Mouse (Mus musculus) limb, embryonic 14.5 days (tissue): ENCODE results near the gene Tesk1. TPM values are rescaled to one million over a fixed set of nuclear protein-coding genes. Genes with fewer than 3 reads are reported as not detected.

Experiments
- ATAC-seq: fragments of 200-750 bp; cut with Nextera tagmentation; 2 replicates; pipeline ENCODE4 v1.8.0; 2017; ENCODE audit warnings: low read depth, moderate number of reproducible peaks, moderate TSS enrichment; ENCODE audit not compliant: low FRiP score
- DNase-seq: peaks from one replicate; pipeline ENCODE4 v3.0.0-alpha.2; 2015; ENCODE audit warnings: low spot score
- H3K27ac ChIP-seq: fragments of 300-500 bp; sonication (generic); replicated peaks from 2 replicates; pipeline ENCODE4 v1.5.1; 2014; ENCODE audit warnings: low read depth, mild to moderate bottlenecking, low read length, moderate library complexity, mixed read lengths
- H3K27me3 ChIP-seq: fragments of 300-500 bp; sonication (generic); 2 replicates; pipeline ENCODE4 v1.6.1; 2014; ENCODE audit warnings: low read length, mixed read lengths; ENCODE audit not compliant: control insufficient read depth, insufficient read depth
- H3K36me3 ChIP-seq: fragments of 300-500 bp; sonication (generic); 2 replicates; pipeline ENCODE4 v1.6.1; 2014; ENCODE audit warnings: mild to moderate bottlenecking, low read length, moderate library complexity, mixed read lengths; ENCODE audit not compliant: control insufficient read depth, insufficient read depth
- H3K4me1 ChIP-seq: fragments of 300-500 bp; sonication (generic); 2 replicates; pipeline ENCODE4 v1.6.1; 2014; ENCODE audit warnings: antibody characterized with exemption, low read length, mixed read lengths; ENCODE audit not compliant: control insufficient read depth, insufficient read depth
- H3K4me2 ChIP-seq: fragments of 300-500 bp; sonication (generic); replicated peaks from 2 replicates; pipeline ENCODE4 v1.6.1; 2014; ENCODE audit warnings: low read depth, mild to moderate bottlenecking, low read length, moderate library complexity; ENCODE audit not compliant: severe bottlenecking
- H3K4me3 ChIP-seq: fragments of 300-500 bp; sonication (generic); replicated peaks from 2 replicates; pipeline ENCODE4 v1.5.1; 2014; ENCODE audit warnings: low read length
- H3K9ac ChIP-seq: fragments of 300-500 bp; sonication (generic); 2 replicates; pipeline ENCODE4 v1.6.1; 2014; ENCODE audit warnings: mild to moderate bottlenecking, low read depth, low read length, moderate library complexity; ENCODE audit not compliant: severe bottlenecking
- H3K9me3 ChIP-seq: fragments of 300-500 bp; sonication (generic); 2 replicates; pipeline ENCODE4 v1.6.1; 2016; ENCODE audit warnings: low read length; ENCODE audit not compliant: control insufficient read depth
- POLR2A ChIP-seq: fragments of 200-500 bp; IDR thresholded peaks from 2 replicates; pipeline ENCODE4 v1.8.0; 2012; ENCODE audit warnings: inconsistent platforms, mild to moderate bottlenecking, moderate library complexity, borderline replicate concordance; ENCODE audit not compliant: insufficient read depth, insufficient read length; ENCODE audit errors: extremely low read depth
- WGBS: fragments of 180-500 bp; shearing (Covaris S2); extraction: QIAGEN DNeasy Blood & Tissue Kit; methylation state at CpG from one replicate; pipeline ENCODE4 v1.1.7; 2014; 5-methylcytosine and 5-hydroxymethylcytosine counted together
- polyA plus RNA-seq, 2 experiments: library from polyadenylated mRNA; depleted of rRNA in 1 of 2; stranded (reverse) in 1 of 2; unstranded in 1 of 2; fragments of >200 nt; fragmentation: Nextera tagmentation in 1 of 2; extraction: Ambion mirVana in 1 of 2; gene quantifications; 2 replicates each; pipeline versions ENCODE4 v1.2.1 to v1.2.3; 2012 to 2014

Gene Tesk1
- polyA plus RNA-seq, 2 experiments: 15.8 to 47.4 TPM

GRCm38 (mm10) chr4:43419801-43420281 is 21.9 kb upstream of the Tesk1 start:
- Histone ChIP-seq H3K36me3 (peaks cover 70% of the 10 kb centered on the region), H3K9me3 (no peaks in the 10 kb centered on the region), H3K4me1 (no peaks in the 10 kb centered on the region), H3K4me3 (no peak overlapping the region), H3K4me2 (no peak overlapping the region), H3K27ac (no peak overlapping the region), H3K27me3 (peaks cover 5% of the 10 kb centered on the region; the same call in 1 of the 2 replicates), H3K9ac (no peak overlapping the region)
- no peak for TF ChIP-seq POLR2A
- DNase-seq (no peak), ATAC-seq (no peak)
- 51% methylated on average over 9 of the region's 9 CpGs for WGBS

GRCm38 (mm10) chr4:43420305-43420704 is 21.4 kb upstream of the Tesk1 start:
- no peak overlapping the region for H3K9ac ChIP-seq
- no peak overlapping the region for H3K27ac ChIP-seq
- 0 out of 2 replicates have a peak, but pooled peaks have one; percentile 36 for ATAC-seq
- H3K4me3 ChIP-seq: no peak overlapping the region
- DNase-seq: peak; percentile 92
- no peak overlapping the region for H3K4me2 ChIP-seq
- no peaks in the 10 kb centered on the region for H3K4me1 ChIP-seq
- H3K9me3 ChIP-seq: no peaks in the 10 kb centered on the region
- H3K27me3 ChIP-seq: peaks cover 9% of the 10 kb centered on the region
- 4% methylated on average over 6 of the region's 6 CpGs for WGBS
- no peak for TF ChIP-seq POLR2A
- peaks cover 70% of the 10 kb centered on the region for H3K36me3 ChIP-seq

GRCm38 (mm10) chr4:43421632-43422240 is 20.0 kb upstream of the Tesk1 start:
- no peak for TF ChIP-seq POLR2A
- Histone ChIP-seq H3K9ac (no peak overlapping the region), H3K36me3 (peaks cover 71% of the 10 kb centered on the region), H3K4me3 (no peak overlapping the region), H3K27ac (no peak overlapping the region), H3K9me3 (no peaks in the 10 kb centered on the region), H3K4me1 (peaks cover 4% of the 10 kb centered on the region; the same call in 1 of the 2 replicates), H3K4me2 (no peak overlapping the region), H3K27me3 (peaks cover 22% of the 10 kb centered on the region)
- ATAC-seq: no peak
- no peak for DNase-seq
- 75% methylated on average over 28 of the region's 28 CpGs for WGBS

GRCm38 (mm10) chr4:43423267-43423934 is 18.3 kb upstream of the Tesk1 start:
- H3K36me3 ChIP-seq: peaks cover 69% of the 10 kb centered on the region
- H3K27ac ChIP-seq: no peak overlapping the region
- no peak overlapping the region for H3K4me3 ChIP-seq
- H3K9ac ChIP-seq: no peak overlapping the region
- no peak for TF ChIP-seq POLR2A
- no peak for DNase-seq
- H3K9me3 ChIP-seq: no peaks in the 10 kb centered on the region
- 89% methylated on average over 20 of the region's 20 CpGs for WGBS
- H3K4me2 ChIP-seq: no peak overlapping the region
- peaks cover 9% of the 10 kb centered on the region; the same call in 1 of the 2 replicates for H3K4me1 ChIP-seq
- H3K27me3 ChIP-seq: peaks cover 37% of the 10 kb centered on the region
- ATAC-seq: no peak

GRCm38 (mm10) chr4:43424072-43424471 is 17.7 kb upstream of the Tesk1 start:
- TF ChIP-seq POLR2A: no peak
- Histone ChIP-seq H3K4me1 (peaks cover 11% of the 10 kb centered on the region; the same call in 1 of the 2 replicates), H3K9ac (no peak overlapping the region), H3K27ac (no peak overlapping the region), H3K4me3 (no peak overlapping the region), H3K27me3 (peaks cover 37% of the 10 kb centered on the region), H3K9me3 (no peaks in the 10 kb centered on the region), H3K4me2 (no peak overlapping the region), H3K36me3 (peaks cover 62% of the 10 kb centered on the region)
- 73% methylated on average over 9 of the region's 9 CpGs for WGBS
- ATAC-seq (no peak), DNase-seq (no peak)
